Mouse (Mus musculus) embryonic facial prominence, embryonic 11.5 days (tissue): ENCODE results near the gene Nfyc. TPM values are rescaled to one million over a fixed set of nuclear protein-coding genes. Genes with fewer than 3 reads are reported as not detected.

Experiments used
- ATAC-seq: fragments of 200-750 bp; cut with Nextera tagmentation; replicated peaks from 2 replicates; pipeline ENCODE4 v1.8.0; 2017; ENCODE audit warnings: low read depth; ENCODE audit not compliant: insufficient number of reproducible peaks, low FRiP score, low TSS enrichment
- DNase-seq: peaks from one replicate; pipeline ENCODE4 v3.0.0-alpha.2; 2015; ENCODE audit warnings: low spot score
- H3K27ac ChIP-seq: fragments of 300-500 bp; sonication (generic); replicated peaks from 2 replicates; pipeline ENCODE4 v1.5.1; 2014; ENCODE audit warnings: mild to moderate bottlenecking, low read depth, low read length, control low read depth
- H3K27me3 ChIP-seq: fragments of 300-500 bp; sonication (generic); 2 replicates; pipeline ENCODE4 v1.6.1; 2014; ENCODE audit warnings: mild to moderate bottlenecking, low read length, moderate library complexity, mixed read lengths; ENCODE audit not compliant: control insufficient read depth, insufficient read depth
- H3K36me3 ChIP-seq: fragments of 300-500 bp; sonication (generic); replicated peaks from 2 replicates; pipeline ENCODE4 v1.6.1; 2014; ENCODE audit warnings: low read depth, mild to moderate bottlenecking, low read length, moderate library complexity, mixed read lengths; ENCODE audit not compliant: control insufficient read depth, insufficient read depth
- H3K4me1 ChIP-seq: fragments of 300-500 bp; sonication (generic); 2 replicates; pipeline ENCODE4 v1.6.1; 2014; ENCODE audit warnings: low read length, mixed read lengths; ENCODE audit not compliant: control insufficient read depth, insufficient read depth
- H3K4me2 ChIP-seq: fragments of 300-500 bp; sonication (generic); 2 replicates; pipeline ENCODE4 v1.6.1; 2014; ENCODE audit warnings: low read depth, mild to moderate bottlenecking, control low read depth, low read length, moderate library complexity
- H3K4me3 ChIP-seq: fragments of 300-500 bp; sonication (generic); 2 replicates; pipeline ENCODE4 v1.5.1; 2014; ENCODE audit warnings: low read depth, low read length, control low read depth
- H3K9ac ChIP-seq: fragments of 300-500 bp; sonication (generic); replicated peaks from 2 replicates; pipeline ENCODE4 v1.6.1; 2014; ENCODE audit warnings: mild to moderate bottlenecking, control low read depth, low read length
- H3K9me3 ChIP-seq: fragments of 300-500 bp; sonication (generic); replicated peaks from 2 replicates; pipeline ENCODE4 v1.6.1; 2016; ENCODE audit warnings: mild to moderate bottlenecking, low read length, inconsistent platforms, mixed read lengths; ENCODE audit not compliant: control insufficient read depth
- WGBS: fragments of 180-500 bp; shearing (Covaris S2); extraction: QIAGEN DNeasy Blood & Tissue Kit; methylation state at CpG from one replicate; pipeline ENCODE4 v1.1.7; 2014; 5-methylcytosine and 5-hydroxymethylcytosine counted together
- polyA plus RNA-seq: library from polyadenylated mRNA; unstranded; fragments of >200 nt; fragmentation: Nextera tagmentation; extraction: Ambion mirVana; gene quantifications from 2 replicates; pipeline ENCODE4 v1.2.1, GENCODE M21; 2014

Nfyc gene
- polyA plus RNA-seq, 1 experiment from 2014 or later, result 137 TPM

- no peaks in the 10 kb centered on the region for H3K4me1 ChIP-seq
- no peak overlapping the region for H3K9ac ChIP-seq
- H3K4me3 ChIP-seq, result no peak overlapping the region
- DNase-seq, result peak; percentile 88
- H3K27me3 ChIP-seq, result no peaks in the 10 kb centered on the region
- no peak overlapping the region for H3K27ac ChIP-seq
- H3K4me2 ChIP-seq, result no peak overlapping the region
- WGBS, result 3% methylated on average over 6 of the region's 6 CpGs
- no peaks in the 10 kb centered on the region for H3K9me3 ChIP-seq
- H3K36me3 ChIP-seq, result no peaks in the 10 kb centered on the region
- ATAC-seq, result peak; percentile 77
These were observed 34.8 kb upstream of the Nfyc start for GRCm38 (mm10) chr4:120866211-120866610.

GRCm38 (mm10) chr4:120859865-120860264 lies 28.5 kb upstream of the Nfyc start:
- Histone ChIP-seq H3K9ac (no peak overlapping the region), H3K4me1 (no peaks in the 10 kb centered on the region), H3K9me3 (no peaks in the 10 kb centered on the region), H3K4me3 (no peak overlapping the region), H3K27ac (no peak overlapping the region), H3K36me3 (no peaks in the 10 kb centered on the region), H3K27me3 (peaks cover 13% of the 10 kb centered on the region), H3K4me2 (no peak overlapping the region)
- WGBS, result 83% methylated on average over 7 of the region's 7 CpGs
- no peak for ATAC-seq
- DNase-seq, result no peak

- no peak for DNase-seq
- Histone ChIP-seq H3K27me3 (peaks cover 20% of the 10 kb centered on the region), H3K4me2 (no peak overlapping the region), H3K9ac (no peak overlapping the region), H3K36me3 (no peaks in the 10 kb centered on the region), H3K27ac (no peak overlapping the region), H3K4me3 (no peak overlapping the region), H3K4me1 (no peaks in the 10 kb centered on the region), H3K9me3 (no peaks in the 10 kb centered on the region)
- no peak for ATAC-seq
- 37% methylated on average over 5 of the region's 5 CpGs for WGBS
These were observed 25.0 kb upstream of the Nfyc start for GRCm38 (mm10) chr4:120856376-120856775.

GRCm38 (mm10) chr4:120855360-120856060 lies 24.1 kb upstream of the Nfyc start:
- H3K9me3 ChIP-seq, result no peaks in the 10 kb centered on the region
- H3K4me1 ChIP-seq, result no peaks in the 10 kb centered on the region
- H3K4me3 ChIP-seq, result peak overlapping the region; percentile 54
- peaks cover 20% of the 10 kb centered on the region for H3K27me3 ChIP-seq
- peak overlapping the region; percentile 96 for H3K4me2 ChIP-seq
- DNase-seq (no peak), ATAC-seq (no peak)
- WGBS, result 17% methylated on average over 7 of the region's 7 CpGs
- no peak overlapping the region for H3K27ac ChIP-seq
- no peak overlapping the region for H3K9ac ChIP-seq
- no peaks in the 10 kb centered on the region for H3K36me3 ChIP-seq

GRCm38 (mm10) chr4:120854588-120855319 lies 23.4 kb upstream of the Nfyc start, which contains the start of gene Rims3:
TSS of gene Rims3 (plus strand) at chr4:120854816.
- Histone ChIP-seq H3K9ac (peak within 1 kb of the TSS; percentile 55), H3K9me3 (no peaks in the 10 kb centered on the region), H3K36me3 (no peaks in the 10 kb centered on the region), H3K4me2 (peak within 1 kb of the TSS; percentile 96), H3K4me1 (no peaks in the 10 kb centered on the region), H3K27ac (no peak within 1 kb of the TSS), H3K27me3 (peaks cover 20% of the 10 kb centered on the region), H3K4me3 (peak within 1 kb of the TSS; percentile 54)
- WGBS, result 1% methylated on average over 43 of the region's 68 CpGs
- DNase-seq (peak; percentile 58), ATAC-seq (peak; percentile 49)

GRCm38 (mm10) chr4:120850946-120851345 lies 19.6 kb upstream of the Nfyc start:
- H3K4me2 ChIP-seq, result no peak overlapping the region
- H3K27me3 ChIP-seq, result peaks cover 18% of the 10 kb centered on the region
- H3K9ac ChIP-seq, result no peak overlapping the region
- ATAC-seq (no peak), DNase-seq (peak; percentile 83)
- no peaks in the 10 kb centered on the region for H3K9me3 ChIP-seq
- H3K4me3 ChIP-seq, result no peak overlapping the region
- H3K36me3 ChIP-seq, result no peaks in the 10 kb centered on the region
- H3K4me1 ChIP-seq, result no peaks in the 10 kb centered on the region
- H3K27ac ChIP-seq, result no peak overlapping the region
- 5% methylated on average over 10 of the region's 10 CpGs for WGBS

- no peaks in the 10 kb centered on the region for H3K9me3 ChIP-seq
- WGBS, result 71% methylated on average over 11 of the region's 11 CpGs
These were observed 18.1 kb upstream of the Nfyc start for GRCm38 (mm10) chr4:120849451-120849850.

GRCm38 (mm10) chr4:120848909-120849308 lies 17.5 kb upstream of the Nfyc start:
- WGBS, result 83% methylated on average over 6 of the region's 6 CpGs
- Histone ChIP-seq H3K27me3 (no peaks in the 10 kb centered on the region), H3K9me3 (no peaks in the 10 kb centered on the region), H3K4me3 (no peak overlapping the region), H3K4me2 (no peak overlapping the region), H3K27ac (no peak overlapping the region), H3K9ac (no peak overlapping the region), H3K36me3 (no peaks in the 10 kb centered on the region), H3K4me1 (no peaks in the 10 kb centered on the region)
- DNase-seq (no peak), ATAC-seq (no peak)

More at GRCm38 (mm10) chr4:120849451-120849850, 18.1 kb upstream of the Nfyc start:
- Histone ChIP-seq H3K4me3 (no peak overlapping the region), H3K27me3 (peaks cover 3% of the 10 kb centered on the region), H3K27ac (no peak overlapping the region), H3K4me2 (no peak overlapping the region), H3K4me1 (no peaks in the 10 kb centered on the region), H3K9ac (no peak overlapping the region), H3K36me3 (no peaks in the 10 kb centered on the region)
- DNase-seq (no peak), ATAC-seq (no peak)
